Mouse (Mus musculus) kidney, embryonic 16.5 days (tissue): ENCODE measurements at regions not wholly inside any gene's neighbourhood (a gene's known extent, or its start where the extent isn't known, plus 50 kb on each side); places are given as distances from the start of the nearest gene placed in this dataset.
"Not testable (repeated sequence)": the region's sequence is repeated elsewhere in the genome, so short reads cannot be mapped to it uniquely, and the experiment has no call there.

ENCODE experiments used
- ATAC-seq: fragments of 200-750 bp; cut with Nextera tagmentation; 2 replicates; pipeline ENCODE4 v1.8.0; 2017; ENCODE audit warnings: moderate TSS enrichment; ENCODE audit not compliant: low FRiP score, low TSS enrichment
- H3K27ac ChIP-seq: fragments of 300-500 bp; sonication (generic); 2 replicates; pipeline ENCODE4 v1.5.1; 2014; ENCODE audit warnings: low read length
- H3K27me3 ChIP-seq: fragments of 300-500 bp; sonication (generic); 2 replicates; pipeline ENCODE4 v1.6.1; 2014; ENCODE audit warnings: low read length, control low read depth, mixed read lengths; ENCODE audit not compliant: insufficient read depth
- H3K36me3 ChIP-seq: fragments of 300-500 bp; sonication (generic); 2 replicates; pipeline ENCODE4 v1.6.1; 2014; ENCODE audit warnings: low read length, control low read depth, mixed read lengths; ENCODE audit not compliant: insufficient read depth
- H3K4me1 ChIP-seq: fragments of 300-500 bp; sonication (generic); 2 replicates; pipeline ENCODE4 v1.6.1; 2014; ENCODE audit warnings: low read length, control low read depth, mixed read lengths; ENCODE audit not compliant: insufficient read depth
- H3K4me2 ChIP-seq: fragments of 300-500 bp; sonication (generic); replicated peaks from 2 replicates; pipeline ENCODE4 v1.6.1; 2014; ENCODE audit warnings: low read depth, low read length
- H3K4me3 ChIP-seq: fragments of 300-500 bp; sonication (generic); 2 replicates; pipeline ENCODE4 v1.5.1; 2014; ENCODE audit warnings: mild to moderate bottlenecking, low read length
- H3K9ac ChIP-seq: fragments of 300-500 bp; sonication (generic); replicated peaks from 2 replicates; pipeline ENCODE4 v1.6.1; 2014; ENCODE audit warnings: low read length
- H3K9me3 ChIP-seq: fragments of 300-500 bp; sonication (generic); 2 replicates; pipeline ENCODE4 v1.6.1; 2016; ENCODE audit warnings: low read length, control low read depth
- WGBS: fragments of 180-500 bp; shearing (Covaris S2); extraction: QIAGEN DNeasy Blood & Tissue Kit; methylation state at CpG from one replicate; pipeline ENCODE4 v1.1.7; 2014; 5-methylcytosine and 5-hydroxymethylcytosine counted together

DNA sequence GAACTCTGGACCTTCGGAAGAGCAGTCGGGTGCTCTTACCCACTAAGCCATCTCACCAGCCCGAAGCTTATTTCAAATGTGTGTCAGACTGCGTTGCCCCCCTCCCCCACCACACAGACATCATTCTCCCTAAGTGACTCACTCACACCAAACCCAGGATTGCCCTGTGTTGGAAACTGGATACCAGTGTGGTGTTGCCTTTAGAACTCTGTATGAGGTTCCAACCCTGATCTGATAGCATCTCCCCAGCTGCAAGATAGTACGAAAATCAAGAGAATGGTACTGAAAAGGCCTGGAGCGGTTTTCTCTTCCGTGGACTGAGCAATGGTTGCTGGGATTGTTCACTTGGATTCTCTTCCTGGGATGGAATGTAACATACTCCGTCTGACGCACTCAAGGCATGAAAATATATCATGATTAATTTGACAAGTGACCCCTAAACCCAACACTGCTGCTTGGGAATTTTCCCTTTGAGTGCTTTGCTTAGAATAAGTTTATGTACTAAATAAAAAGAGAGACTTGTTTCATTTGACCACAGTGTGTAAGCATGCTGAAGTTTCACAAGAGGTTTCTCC lies 63.0 kb downstream of the Hand2 start:
- Histone ChIP-seq H3K4me3 (no peak overlapping the region), H3K9me3 (no peaks in the 10 kb centered on the region), H3K36me3 (no peaks in the 10 kb centered on the region), H3K9ac (no peak overlapping the region), H3K27ac (no peak overlapping the region), H3K4me2 (no peak overlapping the region), H3K27me3 (no peaks in the 10 kb centered on the region), H3K4me1 (no peaks in the 10 kb centered on the region)
- ATAC-seq: no peak
- WGBS: 57% methylated on average over 9 of the region's 9 CpGs

DNA sequence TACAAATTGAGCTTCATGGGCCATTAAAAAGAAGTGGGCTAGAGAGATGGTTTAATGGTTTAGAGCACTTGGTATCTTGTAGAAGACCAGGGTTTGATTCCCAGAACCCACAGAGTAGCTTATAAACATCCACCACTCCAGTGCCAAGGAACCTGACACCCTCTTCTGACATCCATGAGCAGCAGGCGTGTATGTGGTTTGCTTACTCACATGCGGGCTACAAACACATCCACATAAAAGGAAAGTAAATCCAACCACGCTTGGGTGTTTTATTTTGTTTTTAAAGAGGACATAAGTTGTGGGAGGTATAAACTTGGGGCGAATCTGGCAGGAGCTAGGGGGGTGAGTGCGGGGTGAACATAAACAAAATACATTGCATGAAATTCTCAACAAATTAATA lies 66.8 kb downstream of the Hand2 start:
- no peak overlapping the region for H3K9ac ChIP-seq
- no peaks in the 10 kb centered on the region for H3K27me3 ChIP-seq
- 52% methylated on average over 5 of the region's 5 CpGs for whole genome bisulfite sequencing
- peaks cover 7% of the 10 kb centered on the region for H3K9me3 ChIP-seq
- H3K4me3 ChIP-seq: no peak overlapping the region
- no peak overlapping the region for H3K27ac ChIP-seq
- H3K4me2 ChIP-seq: no peak overlapping the region
- H3K4me1 ChIP-seq: no peaks in the 10 kb centered on the region
- no peaks in the 10 kb centered on the region for H3K36me3 ChIP-seq
- ATAC-seq: peak; percentile 12; the same call in 1 of the 2 replicates

DNA sequence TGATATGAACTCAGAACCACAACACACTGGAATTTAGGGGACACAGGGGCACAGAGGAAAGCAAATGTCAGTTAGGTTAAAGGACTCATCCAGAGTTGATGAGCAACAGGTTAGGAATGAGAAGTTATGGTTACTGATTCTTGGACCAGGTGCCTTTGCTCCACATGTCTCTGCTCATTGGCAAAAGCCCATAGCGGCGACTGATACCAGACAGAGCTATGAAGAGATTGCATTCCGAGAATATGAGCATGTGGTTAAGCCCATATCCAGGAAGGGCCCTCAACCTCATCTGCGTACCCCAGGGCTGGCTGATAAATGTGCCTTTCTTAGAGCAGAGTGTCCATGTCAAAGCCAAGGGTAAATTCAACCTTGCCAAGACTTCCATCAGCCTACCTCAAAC lies 67.1 kb upstream of the Scrg1 start:
- WGBS: 88% methylated on average over 4 of the region's 4 CpGs
- Histone ChIP-seq H3K27ac (no peak overlapping the region), H3K27me3 (no peaks in the 10 kb centered on the region), H3K4me3 (no peak overlapping the region), H3K4me1 (no peaks in the 10 kb centered on the region), H3K4me2 (no peak overlapping the region), H3K9ac (no peak overlapping the region), H3K9me3 (peaks cover 7% of the 10 kb centered on the region), H3K36me3 (no peaks in the 10 kb centered on the region)
- ATAC-seq: no peak

DNA sequence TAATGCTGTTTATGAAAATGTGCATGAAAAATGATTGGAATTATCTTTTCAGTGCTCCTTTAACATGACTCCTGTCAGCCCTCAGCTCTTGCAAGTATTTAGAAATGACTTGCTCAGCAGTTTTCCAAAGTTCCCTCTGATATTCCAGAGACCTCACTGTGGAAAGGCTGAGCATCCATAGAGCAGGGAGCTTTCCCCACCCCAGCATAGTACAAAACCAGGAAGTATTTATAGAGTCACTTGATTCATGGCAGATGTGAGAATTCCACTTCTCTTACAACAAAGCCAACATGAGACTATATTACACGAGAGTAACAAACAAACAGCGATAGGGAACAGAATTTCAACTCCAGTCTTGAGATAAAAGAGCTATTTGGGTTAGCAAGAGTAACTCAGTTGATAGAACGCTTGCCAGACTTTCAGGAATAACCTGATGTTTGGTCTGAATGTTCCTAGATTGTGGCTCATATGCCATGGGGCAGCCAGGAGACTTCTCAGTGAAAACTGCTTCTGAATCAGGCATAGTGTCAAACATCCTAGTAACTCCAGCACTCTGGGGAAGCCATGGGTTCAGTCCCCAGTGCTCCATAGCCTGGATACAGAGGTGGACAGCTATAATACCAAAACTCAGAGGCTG lies 57.6 kb upstream of the Scrg1 start:
- Histone ChIP-seq H3K4me2 (no peak overlapping the region), H3K36me3 (no peaks in the 10 kb centered on the region), H3K27me3 (no peaks in the 10 kb centered on the region), H3K4me3 (no peak overlapping the region), H3K9ac (no peak overlapping the region), H3K27ac (no peak overlapping the region), H3K9me3 (no peaks in the 10 kb centered on the region), H3K4me1 (no peaks in the 10 kb centered on the region)
- no peak for ATAC-seq
- WGBS: 68% methylated on average over 3 of the region's 3 CpGs

DNA sequence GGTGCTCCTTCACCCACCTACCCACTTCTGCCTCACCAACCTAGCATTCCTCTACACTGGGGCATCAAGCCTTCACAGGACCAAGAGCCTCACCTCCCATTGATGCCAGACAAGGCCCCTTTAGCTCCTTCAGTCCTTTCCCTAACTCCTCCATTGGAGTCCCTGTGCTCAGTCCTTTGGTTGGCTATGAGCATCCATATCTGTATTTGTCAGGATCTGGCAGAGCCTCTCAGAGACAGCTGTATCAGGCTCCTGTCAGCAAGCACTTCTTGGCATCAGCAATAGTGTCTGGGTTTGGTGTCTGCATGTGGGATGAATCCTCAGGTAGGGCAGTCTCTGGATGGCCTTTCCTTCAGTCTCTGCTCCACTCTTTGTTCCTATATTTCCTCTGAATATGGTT lies 55.6 kb upstream of the Scrg1 start:
- not testable (repeated sequence) for H3K4me2 ChIP-seq, H3K9ac ChIP-seq, H3K4me3 ChIP-seq, H3K27me3 ChIP-seq, H3K9me3 ChIP-seq, H3K36me3 ChIP-seq, H3K4me1 ChIP-seq, ATAC-seq, H3K27ac ChIP-seq

DNA sequence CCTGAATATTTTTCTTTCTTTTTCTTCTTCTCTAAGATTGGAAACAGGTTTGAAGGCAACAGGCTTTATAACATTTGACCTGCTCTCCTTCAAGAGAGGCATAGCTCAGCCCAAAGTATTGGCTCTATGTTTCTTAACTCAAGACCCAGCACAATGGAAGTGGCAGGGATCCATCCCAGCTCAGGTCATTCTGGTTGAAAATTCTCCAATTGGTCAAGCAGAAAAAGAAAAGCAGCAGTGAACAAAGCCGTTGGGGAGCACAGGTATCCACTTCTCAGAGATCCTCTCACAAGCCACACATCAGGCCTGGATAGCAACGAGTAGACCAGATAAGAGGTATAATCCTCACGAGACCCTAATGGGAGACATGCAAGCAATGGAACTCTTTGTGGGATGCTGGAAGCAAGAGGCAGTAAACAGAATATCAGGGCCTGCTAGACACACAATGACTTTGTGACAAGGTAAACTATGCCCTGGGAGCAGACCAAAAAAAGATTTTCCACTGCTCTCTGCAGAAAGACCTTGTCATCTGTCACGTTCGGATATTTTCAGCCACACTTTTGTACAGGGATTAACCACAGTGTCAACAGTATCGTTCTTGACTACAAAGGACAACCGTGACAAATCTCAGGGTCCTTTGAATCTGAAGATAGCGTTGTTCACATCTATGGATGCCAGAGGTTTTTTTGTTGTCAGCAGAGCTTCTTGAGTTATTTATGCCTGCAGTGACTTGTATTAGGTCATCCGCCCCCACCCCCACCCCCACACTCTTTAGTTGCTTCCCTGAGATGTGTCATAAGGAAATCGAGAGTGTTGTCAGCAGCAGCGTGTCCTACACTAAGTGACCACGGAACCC lies 54.7 kb upstream of the Scrg1 start:
- H3K36me3 ChIP-seq: no peaks in the 10 kb centered on the region
- peaks cover 5% of the 10 kb centered on the region; the same call in 1 of the 2 replicates for H3K4me1 ChIP-seq
- no peaks in the 10 kb centered on the region for H3K9me3 ChIP-seq
- no peak for ATAC-seq
- 71% methylated on average over 12 of the region's 12 CpGs for WGBS
- no peak overlapping the region for H3K4me3 ChIP-seq
- H3K27ac ChIP-seq: no peak overlapping the region
- H3K9ac ChIP-seq: no peak overlapping the region
- H3K4me2 ChIP-seq: no peak overlapping the region
- H3K27me3 ChIP-seq: no peaks in the 10 kb centered on the region

DNA sequence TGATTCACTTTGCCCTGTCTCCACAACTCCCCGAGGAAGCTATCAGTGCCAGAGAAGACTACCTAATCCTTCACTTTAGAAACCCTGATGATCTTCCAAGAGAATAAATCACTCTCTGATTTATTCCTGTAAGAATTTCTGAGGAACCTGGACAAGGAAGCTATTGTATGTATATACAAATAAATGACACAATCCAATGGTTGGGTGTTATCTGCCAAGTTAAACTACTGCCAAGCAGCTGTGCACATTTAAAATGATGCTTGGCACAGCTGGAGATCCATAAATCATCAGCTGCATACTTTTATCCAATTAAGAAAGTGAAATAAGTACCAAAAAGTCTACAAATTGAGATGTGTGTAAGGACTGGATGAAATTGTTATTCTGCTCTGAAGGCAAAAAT lies 54.1 kb upstream of the Scrg1 start:
- no peak overlapping the region for H3K27ac ChIP-seq
- H3K36me3 ChIP-seq: no peaks in the 10 kb centered on the region
- peaks cover 5% of the 10 kb centered on the region; the same call in 1 of the 2 replicates for H3K4me1 ChIP-seq
- no peak for ATAC-seq
- no peak overlapping the region for H3K4me2 ChIP-seq
- no peak overlapping the region for H3K9ac ChIP-seq
- WGBS: 84% methylated on average over 1 of the region's 1 CpGs
- no peaks in the 10 kb centered on the region for H3K9me3 ChIP-seq
- H3K4me3 ChIP-seq: no peak overlapping the region
- H3K27me3 ChIP-seq: no peaks in the 10 kb centered on the region

DNA sequence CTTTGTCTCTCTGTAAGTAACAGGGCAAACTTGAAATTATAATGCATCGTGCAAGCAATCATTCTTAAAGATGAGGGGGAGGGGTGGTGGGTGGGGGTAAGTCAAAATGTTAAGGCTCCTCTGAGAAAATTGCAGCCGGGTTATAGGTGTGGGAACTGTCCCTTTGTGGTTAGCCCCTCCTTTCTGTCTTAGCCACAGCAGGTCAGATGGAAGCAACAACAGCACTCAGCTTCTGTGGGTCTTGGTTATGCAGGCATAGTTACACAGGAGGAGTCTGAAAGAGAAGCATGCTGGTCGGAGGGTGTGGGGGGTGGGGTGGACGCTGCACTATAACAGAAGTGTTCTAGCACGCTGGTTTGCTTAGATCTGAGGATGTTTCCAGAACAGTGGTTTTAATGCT lies 53.5 kb upstream of the Scrg1 start:
- Histone ChIP-seq H3K4me3 (no peak overlapping the region), H3K36me3 (no peaks in the 10 kb centered on the region), H3K27me3 (no peaks in the 10 kb centered on the region), H3K27ac (no peak overlapping the region), H3K9ac (no peak overlapping the region), H3K4me2 (no peak overlapping the region), H3K9me3 (no peaks in the 10 kb centered on the region), H3K4me1 (peaks cover 5% of the 10 kb centered on the region; the same call in 1 of the 2 replicates)
- 57% methylated on average over 5 of the region's 5 CpGs for whole genome bisulfite sequencing
- no peak for ATAC-seq

DNA sequence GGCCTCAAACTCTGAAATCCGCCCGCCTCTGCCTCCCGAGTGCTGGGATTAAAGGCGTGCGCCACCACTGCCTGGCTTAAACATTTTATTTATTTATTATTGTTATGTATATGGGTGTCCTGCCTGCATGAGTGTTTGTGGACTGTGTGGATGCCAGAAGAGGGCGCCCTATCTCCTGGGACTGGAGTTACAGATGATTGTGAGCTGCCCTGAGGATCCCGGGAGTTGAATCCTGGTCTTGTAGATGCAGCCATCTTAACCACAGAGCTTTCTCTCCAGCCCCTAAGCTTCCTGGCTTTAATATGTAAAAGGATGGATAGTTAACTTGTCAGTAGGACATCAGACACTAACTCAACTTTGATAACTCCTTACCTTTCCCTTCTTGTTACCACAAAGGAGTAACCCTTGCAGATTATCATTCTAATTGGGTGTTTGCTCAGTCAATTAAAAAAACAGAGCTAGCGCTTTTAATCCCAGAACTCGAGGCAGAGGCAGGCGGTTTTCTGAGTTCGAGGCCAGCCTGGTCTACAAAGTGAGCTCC lies 52.0 kb upstream of the Scrg1 start:
- Histone ChIP-seq H3K4me2 (no peak overlapping the region), H3K36me3 (no peaks in the 10 kb centered on the region), H3K27me3 (no peaks in the 10 kb centered on the region), H3K4me3 (no peak overlapping the region), H3K4me1 (peaks cover 5% of the 10 kb centered on the region; the same call in 1 of the 2 replicates), H3K27ac (no peak overlapping the region), H3K9me3 (no peaks in the 10 kb centered on the region), H3K9ac (no peak overlapping the region)
- ATAC-seq: no peak
- 89% methylated on average over 11 of the region's 11 CpGs for WGBS
